Mouse (Mus musculus): ENCODE data around the gene Gm16223. TPM values are rescaled to one million over a fixed set of nuclear protein-coding genes. Genes with fewer than 3 reads are reported as not detected.

Gene Gm16223
- polyA plus RNA-seq, 1 experiment: not detected

GRCm38 (mm10) chr5:42067075-42067474 lies 685 bp upstream of the Gm16223 start:
- WGBS: 76% methylated on average over 3 of the region's 3 CpGs
- Histone ChIP-seq H3K27ac (ENCODE audit: insufficient read depth, low read length) (no peak overlapping the region), H3K4me1 (ENCODE audit: control insufficient read depth, insufficient read depth, insufficient read length) (no peaks in the 10 kb centered on the region), H3K27me3 (ENCODE audit: control insufficient read depth, insufficient read depth, low read length) (no peaks in the 10 kb centered on the region), H3K36me3 (ENCODE audit: control insufficient read depth, insufficient read depth, low read length) (no peaks in the 10 kb centered on the region), H3K4me3 (ENCODE audit: extremely low read depth, insufficient read depth, insufficient read length) (no peak overlapping the region)
- TF ChIP-seq CTCF (IDR thresholded peaks at IDR 0.05; ENCODE audit: extremely low read depth, insufficient read depth, insufficient read length, insufficient replicate concordance): no peak
- no peak for TF ChIP-seq POLR2A (IDR thresholded peaks at IDR 0.05; ENCODE audit: low read depth, low read length)
- DNase-seq (ENCODE audit: low read depth in 1 of 2, low spot score in 2 of 2): no peak

- Histone ChIP-seq H3K4me1 (ENCODE audit: control insufficient read depth, insufficient read depth, insufficient read length) (no peaks in the 10 kb centered on the region), H3K27ac (ENCODE audit: insufficient read depth, low read length) (no peak overlapping the region), H3K36me3 (ENCODE audit: control insufficient read depth, insufficient read depth, low read length) (no peaks in the 10 kb centered on the region), H3K4me3 (ENCODE audit: extremely low read depth, insufficient read depth, insufficient read length) (no peak overlapping the region), H3K27me3 (ENCODE audit: control insufficient read depth, insufficient read depth, low read length) (no peaks in the 10 kb centered on the region)
- DNase-seq (ENCODE audit: low read depth in 1 of 2, low spot score in 2 of 2): no peak
- TF ChIP-seq CTCF (IDR thresholded peaks at IDR 0.05; ENCODE audit: extremely low read depth, insufficient read depth, insufficient read length, insufficient replicate concordance) (no peak), POLR2A (IDR thresholded peaks at IDR 0.05; ENCODE audit: low read depth, low read length) (no peak)
- 61% methylated on average over 1 of the region's 1 CpGs for WGBS
These were observed 424 bp downstream of the Gm16223 start for GRCm38 (mm10) chr5:42068188-42068579.

GRCm38 (mm10) chr5:42116586-42117346 lies 49.0 kb downstream of the Gm16223 start:
- no peak overlapping the region for H3K4me3 ChIP-seq (ENCODE audit: extremely low read depth, insufficient read depth, insufficient read length)
- H3K4me1 ChIP-seq (ENCODE audit: control insufficient read depth, insufficient read depth, insufficient read length): no peaks in the 10 kb centered on the region
- WGBS: 82% methylated on average over 5 of the region's 5 CpGs
- no peak for DNase-seq (ENCODE audit: low read depth in 1 of 2, low spot score in 2 of 2)
- H3K27ac ChIP-seq (ENCODE audit: insufficient read depth, low read length): no peak overlapping the region
- TF ChIP-seq POLR2A (IDR thresholded peaks at IDR 0.05; ENCODE audit: low read depth, low read length) (no peak), CTCF (IDR thresholded peaks at IDR 0.05; ENCODE audit: extremely low read depth, insufficient read depth, insufficient read length, insufficient replicate concordance) (no peak)
- no peaks in the 10 kb centered on the region for H3K27me3 ChIP-seq (ENCODE audit: control insufficient read depth, insufficient read depth, low read length)
- H3K36me3 ChIP-seq (ENCODE audit: control insufficient read depth, insufficient read depth, low read length): no peaks in the 10 kb centered on the region

GRCm38 (mm10) chr5:42125562-42125961 lies 57.8 kb downstream of the Gm16223 start:
- Histone ChIP-seq H3K27ac (ENCODE audit: insufficient read depth, low read length) (no peak overlapping the region), H3K27me3 (ENCODE audit: control insufficient read depth, insufficient read depth, low read length) (no peaks in the 10 kb centered on the region), H3K36me3 (ENCODE audit: control insufficient read depth, insufficient read depth, low read length) (no peaks in the 10 kb centered on the region), H3K4me3 (ENCODE audit: extremely low read depth, insufficient read depth, insufficient read length) (no peak overlapping the region), H3K4me1 (ENCODE audit: control insufficient read depth, insufficient read depth, insufficient read length) (no peaks in the 10 kb centered on the region)
- TF ChIP-seq POLR2A (IDR thresholded peaks at IDR 0.05; ENCODE audit: low read depth, low read length) (no peak), CTCF (IDR thresholded peaks at IDR 0.05; ENCODE audit: extremely low read depth, insufficient read depth, insufficient read length, insufficient replicate concordance) (no peak)
- no peak for DNase-seq (ENCODE audit: low read depth in 1 of 2, low spot score in 2 of 2)

GRCm38 (mm10) chr5:42155626-42156025 lies 87.9 kb downstream of the Gm16223 start:
- Histone ChIP-seq H3K4me1 (ENCODE audit: control insufficient read depth, insufficient read depth, insufficient read length) (no peaks in the 10 kb centered on the region), H3K4me3 (ENCODE audit: extremely low read depth, insufficient read depth, insufficient read length) (no peak overlapping the region), H3K27me3 (ENCODE audit: control insufficient read depth, insufficient read depth, low read length) (no peaks in the 10 kb centered on the region), H3K27ac (ENCODE audit: insufficient read depth, low read length) (no peak overlapping the region), H3K36me3 (ENCODE audit: control insufficient read depth, insufficient read depth, low read length) (no peaks in the 10 kb centered on the region)
- DNase-seq (ENCODE audit: low read depth in 1 of 2, low spot score in 2 of 2): no peak
- WGBS: 75% methylated on average over 3 of the region's 3 CpGs
- TF ChIP-seq CTCF (IDR thresholded peaks at IDR 0.05; ENCODE audit: extremely low read depth, insufficient read depth, insufficient read length, insufficient replicate concordance) (no peak), POLR2A (IDR thresholded peaks at IDR 0.05; ENCODE audit: low read depth, low read length) (no peak)

GRCm38 (mm10) chr5:42164731-42165130 lies 97.0 kb downstream of the Gm16223 start:
- WGBS: 85% methylated on average over 2 of the region's 2 CpGs

GRCm38 (mm10) chr5:42166311-42166710 lies 98.6 kb downstream of the Gm16223 start:
- no peaks in the 10 kb centered on the region for H3K27me3 ChIP-seq (ENCODE audit: control insufficient read depth, insufficient read depth, low read length)
- no peak for TF ChIP-seq POLR2A (IDR thresholded peaks at IDR 0.05; ENCODE audit: low read depth, low read length)
- WGBS: 53% methylated on average over 1 of the region's 1 CpGs
- no peak overlapping the region for H3K27ac ChIP-seq (ENCODE audit: insufficient read depth, low read length)
- no peak overlapping the region for H3K4me3 ChIP-seq (ENCODE audit: extremely low read depth, insufficient read depth, insufficient read length)
- H3K4me1 ChIP-seq (ENCODE audit: control insufficient read depth, insufficient read depth, insufficient read length): no peaks in the 10 kb centered on the region
- no peaks in the 10 kb centered on the region for H3K36me3 ChIP-seq (ENCODE audit: control insufficient read depth, insufficient read depth, low read length)
- DNase-seq (ENCODE audit: low read depth in 1 of 2, low spot score in 2 of 2): no peak

More at GRCm38 (mm10) chr5:42164731-42165130, 97.0 kb downstream of the Gm16223 start:
- no peak for TF ChIP-seq CTCF (IDR thresholded peaks at IDR 0.05; ENCODE audit: extremely low read depth, insufficient read depth, insufficient read length, insufficient replicate concordance)
- no peak for TF ChIP-seq POLR2A (IDR thresholded peaks at IDR 0.05; ENCODE audit: low read depth, low read length)
- Histone ChIP-seq H3K27ac (ENCODE audit: insufficient read depth, low read length) (no peak overlapping the region), H3K4me3 (ENCODE audit: extremely low read depth, insufficient read depth, insufficient read length) (no peak overlapping the region), H3K4me1 (ENCODE audit: control insufficient read depth, insufficient read depth, insufficient read length) (no peaks in the 10 kb centered on the region), H3K36me3 (ENCODE audit: control insufficient read depth, insufficient read depth, low read length) (no peaks in the 10 kb centered on the region), H3K27me3 (ENCODE audit: control insufficient read depth, insufficient read depth, low read length) (no peaks in the 10 kb centered on the region)
- no peak for DNase-seq (ENCODE audit: low read depth in 1 of 2, low spot score in 2 of 2)

Data from spleen, adult 2 months (tissue).